ENCODE assay signal across 9 mouse cellular contexts in the genomic region with DNA sequence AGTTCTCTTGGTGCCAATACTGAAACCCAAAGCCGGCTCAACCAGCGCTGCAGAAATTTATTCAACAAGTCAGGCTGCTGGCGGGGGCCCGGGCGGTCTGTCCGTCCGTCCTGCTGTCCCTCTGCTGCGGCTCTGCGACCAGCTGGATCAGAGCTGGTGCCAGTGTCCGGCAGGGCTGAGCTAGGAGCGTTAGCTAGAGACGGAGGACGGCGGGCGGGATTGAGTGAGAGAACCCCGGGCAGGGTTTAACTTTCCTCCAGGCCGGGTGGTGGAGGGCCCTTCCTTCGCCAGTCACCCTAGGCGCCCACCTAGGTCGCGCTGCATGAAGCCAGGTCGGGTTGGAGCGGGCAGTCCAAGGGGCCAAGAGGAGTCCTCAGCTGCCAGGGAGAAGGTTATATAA. TPM values are rescaled to one million over a fixed set of nuclear protein-coding genes. Genes with fewer than 3 reads are reported as not detected.
DNase-seq lines count a peak whose midpoint lies in the region; ATAC-seq lines count a peak whose summit lies in the region.
"Had no signal": no experiment of that assay in that cellular context is flagged by ENCODE, and none has a peak within 500 bp of the region (broad histone marks: within the 10 kb centered on the region; RNA-seq: fewer than 3 reads in every experiment).

No protein-coding gene starts in this region.

- no peak overlapping the region for H3K27ac ChIP-seq in intestine, embryonic 14.5 days (ENCODE audit: low read depth)
- H3K27ac ChIP-seq in neural tube, embryonic 15.5 days (replicated peaks) = no peak overlapping the region

- peak; percentile 24 for DNase-seq in embryo, embryonic 10.5 days (ENCODE audit: low spot score)
- no peak for DNase-seq in embryo, embryonic 10 days (ENCODE audit: low spot score)
- peak; percentile 35 for DNase-seq in retina, embryonic 14.5 days (ENCODE audit: low spot score)
- no peak for DNase-seq in retina, postnatal 1 day
- DNase-seq in intestine, embryonic 14.5 days (ENCODE audit: low spot score) = peak; percentile 53
- no peak for DNase-seq in layer of hippocampus, adult 9-10 months (ENCODE audit: low spot score)

- no peak overlapping the region for H3K9ac ChIP-seq in intestine, embryonic 14.5 days (ENCODE audit: low read length)
- H3K9ac ChIP-seq in neural tube, embryonic 15.5 days (replicated peaks) = peak overlapping the region; percentile 75

- no peak for ATAC-seq in intestine, embryonic 14.5 days (replicated peaks; ENCODE audit: low FRiP score, low TSS enrichment, low read depth)
- no peak for ATAC-seq in neural tube, embryonic 15.5 days (ENCODE audit: low FRiP score)
- no peak for ATAC-seq in granulocyte monocyte progenitor cell, adult 5-6 weeks (replicated peaks; ENCODE audit: poor library complexity, severe bottlenecking)

- H3K36me3 ChIP-seq in intestine, embryonic 14.5 days (ENCODE audit: control insufficient read depth, insufficient read depth, low read length) = no peaks in the 10 kb centered on the region
- H3K36me3 ChIP-seq in neural tube, embryonic 15.5 days = no peaks in the 10 kb centered on the region

- peak overlapping the region; percentile 89 for H3K4me2 ChIP-seq in intestine, embryonic 14.5 days (ENCODE audit: low read length)
- peak overlapping the region; percentile 93 for H3K4me2 ChIP-seq in neural tube, embryonic 15.5 days

- no peaks in the 10 kb centered on the region for H3K4me1 ChIP-seq in intestine, embryonic 14.5 days (replicated peaks; ENCODE audit: control insufficient read depth, insufficient read depth, low read length)
- peaks cover 29% of the 10 kb centered on the region for H3K4me1 ChIP-seq in neural tube, embryonic 15.5 days

- peaks cover 65% of the 10 kb centered on the region for H3K27me3 ChIP-seq in intestine, embryonic 14.5 days (replicated peaks; ENCODE audit: control insufficient read depth, insufficient read depth, low read length)
- H3K27me3 ChIP-seq in neural tube, embryonic 15.5 days (replicated peaks) = peaks cover 57% of the 10 kb centered on the region

- WGBS in intestine, embryonic 14.5 days = 3% methylated on average over 23 of the region's 23 CpGs
- 2% methylated on average over 23 of the region's 23 CpGs for WGBS in neural tube, embryonic 15.5 days

- H3K9me3 ChIP-seq in intestine, embryonic 14.5 days (ENCODE audit: control insufficient read depth, low read length) = no peaks in the 10 kb centered on the region
- H3K9me3 ChIP-seq in neural tube, embryonic 15.5 days (replicated peaks) = no peaks in the 10 kb centered on the region

- H3K4me3 ChIP-seq in intestine, embryonic 14.5 days (ENCODE audit: low read depth, low read length) = peak overlapping the region; percentile 37
- peak overlapping the region; percentile 65 for H3K4me3 ChIP-seq in neural tube, embryonic 15.5 days (replicated peaks)

RNA-seq across cellular contexts. Expression of gene Cacna1i, which starts 1.0 kb away (rescaled TPM):
- polyA plus RNA-seq in intestine, embryonic 14.5 days (2014; fragmentation: Nextera tagmentation; extraction: Ambion mirVana) = not detected in 2 replicates
- polyA plus RNA-seq in neural tube, embryonic 15.5 days (2015; fragmentation: Nextera tagmentation; extraction: Ambion mirVana) = 0.79 and 0.88 TPM in 2 replicates
- total RNA-seq in granulocyte monocyte progenitor cell, adult 5-6 weeks (2014; fragmentation: Nextera tagmentation) = not detected in 2 replicates
- not detected in 2 replicates for total RNA-seq in granulocyte monocyte progenitor cell, adult 5-6 weeks (2017)
- polyA plus RNA-seq: C2C12 had no signal

RNA-seq across cellular contexts. Expression of gene Rps19bp1, which starts 23.9 kb away (rescaled TPM):
- polyA plus RNA-seq in intestine, embryonic 14.5 days (2014; fragmentation: Nextera tagmentation; extraction: Ambion mirVana) = 67.2 and 69.6 TPM in 2 replicates
- polyA plus RNA-seq in neural tube, embryonic 15.5 days (2015; fragmentation: Nextera tagmentation; extraction: Ambion mirVana) = 72.6 and 83.9 TPM in 2 replicates
- 34.9 and 40.9 TPM in 2 replicates for total RNA-seq in granulocyte monocyte progenitor cell, adult 5-6 weeks (2014; fragmentation: Nextera tagmentation)
- total RNA-seq in granulocyte monocyte progenitor cell, adult 5-6 weeks (2017) = 32.7 and 40.0 TPM in 2 replicates

RNA-seq across cellular contexts. Expression of gene Atf4, which starts 33.1 kb away (rescaled TPM):
- polyA plus RNA-seq in intestine, embryonic 14.5 days (2014; fragmentation: Nextera tagmentation; extraction: Ambion mirVana) = 125 and 136 TPM in 2 replicates
- polyA plus RNA-seq in neural tube, embryonic 15.5 days (2015; fragmentation: Nextera tagmentation; extraction: Ambion mirVana) = 106 and 113 TPM in 2 replicates
- 195 and 214 TPM in 2 replicates for total RNA-seq in granulocyte monocyte progenitor cell, adult 5-6 weeks (2014; fragmentation: Nextera tagmentation)
- total RNA-seq in granulocyte monocyte progenitor cell, adult 5-6 weeks (2017) = 361 and 380 TPM in 2 replicates

RNA-seq across cellular contexts. Expression of gene AC140267.1, which starts 52.4 kb away (rescaled TPM):
- polyA plus RNA-seq in intestine, embryonic 14.5 days (2014; fragmentation: Nextera tagmentation; extraction: Ambion mirVana) = not detected in 2 replicates
- 1.7 TPM in 1 of 2 replicates, not detected in the other for polyA plus RNA-seq in neural tube, embryonic 15.5 days (2015; fragmentation: Nextera tagmentation; extraction: Ambion mirVana)
- total RNA-seq in granulocyte monocyte progenitor cell, adult 5-6 weeks (2014; fragmentation: Nextera tagmentation) = 39.4 TPM in 1 of 2 replicates, not detected in the other
- total RNA-seq in granulocyte monocyte progenitor cell, adult 5-6 weeks (2017) = not detected in 2 replicates
- polyA plus RNA-seq: C2C12 had no signal

RNA-seq across cellular contexts. Expression of gene Mief1, which starts 54.2 kb away (rescaled TPM):
- 32.0 and 38.8 TPM in 2 replicates for polyA plus RNA-seq in intestine, embryonic 14.5 days (2014; fragmentation: Nextera tagmentation; extraction: Ambion mirVana)
- 33.3 and 34.5 TPM in 2 replicates for polyA plus RNA-seq in neural tube, embryonic 15.5 days (2015; fragmentation: Nextera tagmentation; extraction: Ambion mirVana)
- 20.3 and 31.4 TPM in 2 replicates for total RNA-seq in granulocyte monocyte progenitor cell, adult 5-6 weeks (2014; fragmentation: Nextera tagmentation)
- 19.2 and 20.8 TPM in 2 replicates for total RNA-seq in granulocyte monocyte progenitor cell, adult 5-6 weeks (2017)

Comparison
In these comparisons a context has a peak if more than half of its experiments do, and no peak if none do; other contexts are left out.
1. DNase-seq: peak in embryo, embryonic 10.5 days (single experiment), retina, embryonic 14.5 days (single experiment) and intestine, embryonic 14.5 days (single experiment); none in embryo, embryonic 10 days (single experiment), retina, postnatal 1 day (single experiment) and layer of hippocampus, adult 9-10 months (single experiment).